Mouse (Mus musculus): Measurements from ENCODE around the gene Gna12. TPM values are rescaled to one million over a fixed set of nuclear protein-coding genes. Genes with fewer than 3 reads are reported as not detected.

The Gna12 gene
- polyA plus RNA-seq, 1 experiment from 2014 or later, result 23.9 TPM

GRCm38 (mm10) chr5:140790937-140791877 lies 39.0 kb downstream of the Gna12 start:
- Histone ChIP-seq H3K27me3 (no peaks in the 10 kb centered on the region), H3K4me2 (peak overlapping the region; percentile 17; the same call in 1 of the 2 replicates), H3K4me3 (replicated peaks) (no peak overlapping the region), H3K27ac (peak overlapping the region; percentile 91), H3K9ac (no peak overlapping the region), H3K36me3 (replicated peaks) (no peaks in the 10 kb centered on the region), H3K4me1 (peaks cover 34% of the 10 kb centered on the region), H3K9me3 (no peaks in the 10 kb centered on the region)
- ATAC-seq (ENCODE audit: low FRiP score), result peak; percentile 76
- whole genome bisulfite sequencing, result 28% methylated on average over 9 of the region's 9 CpGs

GRCm38 (mm10) chr5:140790392-140790791 lies 39.8 kb downstream of the Gna12 start:
- no peaks in the 10 kb centered on the region for H3K9me3 ChIP-seq
- H3K4me1 ChIP-seq, result peaks cover 32% of the 10 kb centered on the region
- ATAC-seq (ENCODE audit: low FRiP score), result no peak
- no peaks in the 10 kb centered on the region for H3K27me3 ChIP-seq
- no peak overlapping the region for H3K4me3 ChIP-seq (replicated peaks)
- no peak overlapping the region for H3K4me2 ChIP-seq
- H3K9ac ChIP-seq, result no peak overlapping the region
- H3K27ac ChIP-seq, result peak overlapping the region; percentile 91
- 0 out of 2 replicates have a peak, but pooled peaks cover 2% of the 10 kb centered on the region for H3K36me3 ChIP-seq (replicated peaks)
- WGBS, result 60% methylated on average over 2 of the region's 2 CpGs

- Histone ChIP-seq H3K4me3 (replicated peaks) (no peak overlapping the region), H3K9ac (no peak overlapping the region), H3K4me1 (peaks cover 32% of the 10 kb centered on the region), H3K27ac (0 out of 2 replicates have a peak overlapping the region, but pooled peaks have one; percentile 42), H3K9me3 (no peaks in the 10 kb centered on the region), H3K36me3 (replicated peaks) (peaks cover 9% of the 10 kb centered on the region; the same call in 1 of the 2 replicates), H3K27me3 (no peaks in the 10 kb centered on the region), H3K4me2 (no peak overlapping the region)
- no peak for ATAC-seq (ENCODE audit: low FRiP score)
Measured at GRCm38 (mm10) chr5:140789561-140789960, 40.7 kb downstream of the Gna12 start.

DNA sequence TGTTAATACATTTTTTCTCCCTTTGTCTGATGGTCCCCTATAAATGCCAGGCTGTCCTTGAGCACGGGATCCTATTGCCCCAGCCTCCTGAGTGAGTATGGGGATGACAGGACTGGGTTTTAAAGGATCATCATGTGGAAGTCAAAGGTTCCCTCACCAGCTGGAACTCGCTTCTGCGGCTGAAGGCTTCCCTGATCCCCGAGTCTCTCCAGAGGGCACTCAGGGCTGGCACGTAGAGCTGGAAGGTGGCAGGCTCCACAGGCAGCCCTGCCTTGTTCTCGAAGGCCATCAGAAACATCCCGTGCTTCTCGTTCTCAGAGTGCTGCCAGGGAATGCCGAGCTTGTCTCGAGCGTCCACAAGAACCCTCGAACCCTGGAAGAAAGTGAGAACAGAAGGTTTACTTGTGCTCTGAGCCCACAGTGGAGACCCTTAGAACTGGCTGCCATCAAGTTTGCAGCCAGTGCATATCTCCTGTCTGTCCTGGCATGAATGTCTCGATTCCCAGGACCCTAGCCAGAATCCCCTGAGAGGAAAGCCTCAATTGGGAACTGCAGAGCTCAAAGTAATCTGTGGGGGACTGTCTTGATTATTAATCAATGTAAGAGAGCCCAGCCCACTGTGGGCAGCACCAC lies 44.9 kb downstream of the Gna12 start:
- no peaks in the 10 kb centered on the region for H3K9me3 ChIP-seq
- ATAC-seq (ENCODE audit: low FRiP score), result no peak
- no peak overlapping the region for H3K9ac ChIP-seq
- H3K4me2 ChIP-seq, result no peak overlapping the region
- H3K27me3 ChIP-seq, result no peaks in the 10 kb centered on the region
- H3K4me1 ChIP-seq, result peaks cover 9% of the 10 kb centered on the region; the same call in 1 of the 2 replicates
- 93% methylated on average over 13 of the region's 13 CpGs for WGBS
- peaks cover 47% of the 10 kb centered on the region for H3K36me3 ChIP-seq (replicated peaks)
- H3K4me3 ChIP-seq (replicated peaks), result no peak overlapping the region
- H3K27ac ChIP-seq, result no peak overlapping the region

- no peak overlapping the region for H3K9ac ChIP-seq
- peaks cover 56% of the 10 kb centered on the region for H3K36me3 ChIP-seq (replicated peaks)
Measured at GRCm38 (mm10) chr5:140784288-140784687, 45.9 kb downstream of the Gna12 start.

DNA sequence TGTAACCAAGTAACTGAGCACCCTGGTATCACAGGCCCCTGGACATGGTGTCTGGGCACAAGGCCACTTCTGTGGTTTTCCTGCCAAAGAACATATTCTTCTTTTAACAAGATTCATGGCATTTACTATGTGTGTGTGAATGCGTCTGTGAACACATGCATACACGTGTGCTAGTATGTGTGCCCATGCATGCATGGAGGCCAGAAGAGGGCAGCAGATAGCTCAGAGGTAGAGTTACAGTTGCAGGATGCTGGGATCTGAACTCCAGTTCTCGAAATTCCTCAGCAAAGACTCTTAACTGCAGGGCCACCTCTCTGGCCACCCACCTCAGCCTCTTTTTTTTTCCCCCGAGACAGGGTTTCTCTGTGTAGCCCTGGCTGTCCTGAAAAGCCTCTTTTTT lies 46.7 kb downstream of the Gna12 start:
- Histone ChIP-seq H3K4me2 (no peak overlapping the region), H3K4me1 (no peaks in the 10 kb centered on the region), H3K4me3 (replicated peaks) (no peak overlapping the region), H3K27me3 (no peaks in the 10 kb centered on the region), H3K27ac (no peak overlapping the region), H3K9me3 (no peaks in the 10 kb centered on the region), H3K9ac (no peak overlapping the region), H3K36me3 (replicated peaks) (peaks cover 57% of the 10 kb centered on the region)
- 93% methylated on average over 4 of the region's 4 CpGs for WGBS
- no peak for ATAC-seq (ENCODE audit: low FRiP score)

More at GRCm38 (mm10) chr5:140784288-140784687, 45.9 kb downstream of the Gna12 start:
- no peaks in the 10 kb centered on the region for H3K9me3 ChIP-seq
- no peak overlapping the region for H3K27ac ChIP-seq
- no peak overlapping the region for H3K4me2 ChIP-seq
- no peak overlapping the region for H3K4me3 ChIP-seq (replicated peaks)
- no peak for ATAC-seq (ENCODE audit: low FRiP score)
- WGBS, result 96% methylated on average over 6 of the region's 6 CpGs
- 0 out of 2 replicates have a peak, but pooled peaks cover 4% of the 10 kb centered on the region for H3K4me1 ChIP-seq
- no peaks in the 10 kb centered on the region for H3K27me3 ChIP-seq

GRCm38 (mm10) chr5:140781886-140782572 lies 48.2 kb downstream of the Gna12 start:
- Histone ChIP-seq H3K27me3 (no peaks in the 10 kb centered on the region), H3K9ac (no peak overlapping the region), H3K4me3 (replicated peaks) (no peak overlapping the region), H3K36me3 (replicated peaks) (peaks cover 70% of the 10 kb centered on the region), H3K9me3 (no peaks in the 10 kb centered on the region), H3K27ac (no peak overlapping the region), H3K4me2 (no peak overlapping the region), H3K4me1 (no peaks in the 10 kb centered on the region)
- no peak for ATAC-seq (ENCODE audit: low FRiP score)
- 90% methylated on average over 8 of the region's 8 CpGs for WGBS

DNA sequence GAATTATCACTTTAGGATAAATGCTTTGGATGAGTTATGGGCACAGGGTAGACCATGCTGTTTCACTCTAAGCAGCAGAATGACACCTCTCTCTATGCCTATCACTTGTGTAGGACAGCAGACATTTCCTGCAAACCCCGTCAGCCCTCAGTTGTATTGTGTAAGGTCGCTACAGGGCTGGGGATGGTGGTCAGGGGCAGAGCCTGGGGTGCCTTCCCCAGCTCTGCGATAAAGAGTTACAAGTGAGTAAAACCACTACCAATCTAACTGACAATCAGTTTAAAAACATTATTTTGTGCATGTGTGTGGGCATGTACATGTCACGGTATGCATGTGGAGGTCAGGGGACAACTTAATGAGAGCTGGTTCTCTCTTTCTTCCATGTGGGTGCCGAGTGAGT lies 49.1 kb downstream of the Gna12 start:
- Histone ChIP-seq H3K36me3 (replicated peaks) (peaks cover 72% of the 10 kb centered on the region), H3K27me3 (no peaks in the 10 kb centered on the region), H3K9me3 (no peaks in the 10 kb centered on the region), H3K4me3 (replicated peaks) (no peak overlapping the region), H3K4me2 (no peak overlapping the region), H3K27ac (no peak overlapping the region), H3K9ac (no peak overlapping the region), H3K4me1 (no peaks in the 10 kb centered on the region)
- ATAC-seq (ENCODE audit: low FRiP score), result no peak
- WGBS, result 94% methylated on average over 5 of the region's 5 CpGs

GRCm38 (mm10) chr5:140776968-140777367 lies 53.3 kb downstream of the Gna12 start:
- no peak overlapping the region for H3K4me3 ChIP-seq (replicated peaks)
- H3K27ac ChIP-seq, result no peak overlapping the region
- no peaks in the 10 kb centered on the region for H3K27me3 ChIP-seq
- H3K4me1 ChIP-seq, result peaks cover 4% of the 10 kb centered on the region
- H3K9me3 ChIP-seq, result no peaks in the 10 kb centered on the region
- H3K4me2 ChIP-seq, result no peak overlapping the region
- H3K9ac ChIP-seq, result no peak overlapping the region
- peaks cover 37% of the 10 kb centered on the region for H3K36me3 ChIP-seq (replicated peaks)
- WGBS, result 84% methylated on average over 9 of the region's 9 CpGs
- no peak for ATAC-seq (ENCODE audit: low FRiP score)

GRCm38 (mm10) chr5:140775111-140775510 lies 55.1 kb downstream of the Gna12 start:
- Histone ChIP-seq H3K9me3 (no peaks in the 10 kb centered on the region), H3K36me3 (replicated peaks) (peaks cover 23% of the 10 kb centered on the region), H3K27me3 (no peaks in the 10 kb centered on the region), H3K4me1 (peaks cover 15% of the 10 kb centered on the region), H3K4me3 (replicated peaks) (no peak overlapping the region), H3K27ac (no peak overlapping the region), H3K4me2 (no peak overlapping the region), H3K9ac (no peak overlapping the region)
- 93% methylated on average over 4 of the region's 4 CpGs for WGBS
- ATAC-seq (ENCODE audit: low FRiP score), result no peak

DNA sequence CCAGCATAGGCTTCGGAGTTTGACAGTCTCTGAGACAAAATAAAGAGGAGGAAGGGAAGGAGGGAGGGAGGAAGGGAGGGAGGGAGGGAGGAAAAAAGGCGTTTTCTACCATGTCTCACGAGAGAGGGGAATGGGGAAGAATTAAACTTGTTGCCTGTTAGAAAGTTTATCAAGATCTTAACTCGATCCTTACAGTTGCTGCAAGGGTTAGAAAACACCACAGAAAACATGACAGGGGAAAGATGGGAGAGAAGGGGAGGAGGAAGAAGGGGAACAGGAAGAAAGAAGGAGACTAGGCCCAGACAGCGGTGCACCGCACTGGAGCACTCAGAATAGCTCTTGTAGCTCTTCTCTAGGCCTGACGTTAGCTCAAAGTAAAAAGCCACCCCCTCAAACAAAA lies 58.1 kb downstream of the Gna12 start:
- H3K27ac ChIP-seq, result peak overlapping the region; percentile 66
- peaks cover 36% of the 10 kb centered on the region for H3K4me1 ChIP-seq
- no peak for ATAC-seq (ENCODE audit: low FRiP score)
- H3K4me3 ChIP-seq (replicated peaks), result no peak overlapping the region
- no peaks in the 10 kb centered on the region for H3K27me3 ChIP-seq
- peaks cover 3% of the 10 kb centered on the region for H3K36me3 ChIP-seq (replicated peaks)
- peak overlapping the region; percentile 21; the same call in 1 of the 2 replicates for H3K9ac ChIP-seq
- H3K9me3 ChIP-seq, result no peaks in the 10 kb centered on the region
- no peak overlapping the region for H3K4me2 ChIP-seq
- 66% methylated on average over 7 of the region's 7 CpGs for WGBS

GRCm38 (mm10) chr5:140771612-140772011 lies 58.6 kb downstream of the Gna12 start:
- H3K4me3 ChIP-seq (replicated peaks), result no peak overlapping the region
- no peaks in the 10 kb centered on the region; the same call in 1 of the 2 replicates for H3K36me3 ChIP-seq (replicated peaks)
- H3K9me3 ChIP-seq, result no peaks in the 10 kb centered on the region
- peak overlapping the region; percentile 66 for H3K27ac ChIP-seq
- WGBS, result 60% methylated on average over 6 of the region's 6 CpGs
- ATAC-seq (ENCODE audit: low FRiP score), result no peak
- H3K27me3 ChIP-seq, result no peaks in the 10 kb centered on the region
- peaks cover 37% of the 10 kb centered on the region for H3K4me1 ChIP-seq
- peak overlapping the region; percentile 21; the same call in 1 of the 2 replicates for H3K9ac ChIP-seq
- no peak overlapping the region for H3K4me2 ChIP-seq
